Mouse (Mus musculus) adrenal gland, postnatal 25 days (tissue): ENCODE measurements around the gene Kcnn1. TPM values are rescaled to one million over a fixed set of nuclear protein-coding genes. Genes with fewer than 3 reads are reported as not detected.

ENCODE experiments used
- DNase-seq: peaks from one replicate; pipeline ENCODE4 v3.0.0; 2021; ENCODE audit warnings: mixed read lengths
- total RNA-seq: library from RNA; stranded (reverse); gene quantifications from 2 replicates; pipeline ENCODE4 v1.2.3, GENCODE M21; 2021

The Kcnn1 gene
- total RNA-seq, 1 experiment from 2014 or later: 3.3 TPM

GRCm38 (mm10) chr8:70866566-70866965 is 3.5 kb upstream of the Kcnn1 start:
- no peak for DNase-seq

DNA sequence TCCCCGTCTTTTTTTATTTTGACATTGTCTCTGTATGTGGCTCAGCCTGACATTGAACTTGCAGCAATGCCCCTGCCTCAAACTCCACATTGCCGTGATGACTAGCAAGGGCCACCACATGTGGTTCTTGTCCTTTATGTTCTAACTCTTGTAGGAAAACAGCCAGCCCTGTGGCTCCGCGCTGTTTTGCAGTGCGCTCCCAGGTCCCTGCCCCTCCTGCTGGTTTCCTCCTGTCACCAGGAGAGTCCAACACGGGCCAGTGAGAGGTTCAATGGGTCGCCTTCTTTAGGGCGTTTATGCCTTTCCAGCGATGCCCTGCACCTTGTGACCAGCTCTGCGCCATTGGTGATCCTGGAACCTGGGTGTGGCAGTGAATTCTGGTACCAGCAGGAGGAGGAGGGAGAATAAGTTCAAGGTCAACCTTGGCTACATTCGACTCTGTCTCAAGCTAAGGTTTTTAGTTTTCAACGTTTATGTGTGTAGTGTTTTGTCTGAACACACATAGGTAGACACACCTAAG is 3.0 kb upstream of the Kcnn1 start:
- DNase-seq: no peak

GRCm38 (mm10) chr8:70865350-70866000 is 2.4 kb upstream of the Kcnn1 start:
- DNase-seq: peak; percentile 98

DNA sequence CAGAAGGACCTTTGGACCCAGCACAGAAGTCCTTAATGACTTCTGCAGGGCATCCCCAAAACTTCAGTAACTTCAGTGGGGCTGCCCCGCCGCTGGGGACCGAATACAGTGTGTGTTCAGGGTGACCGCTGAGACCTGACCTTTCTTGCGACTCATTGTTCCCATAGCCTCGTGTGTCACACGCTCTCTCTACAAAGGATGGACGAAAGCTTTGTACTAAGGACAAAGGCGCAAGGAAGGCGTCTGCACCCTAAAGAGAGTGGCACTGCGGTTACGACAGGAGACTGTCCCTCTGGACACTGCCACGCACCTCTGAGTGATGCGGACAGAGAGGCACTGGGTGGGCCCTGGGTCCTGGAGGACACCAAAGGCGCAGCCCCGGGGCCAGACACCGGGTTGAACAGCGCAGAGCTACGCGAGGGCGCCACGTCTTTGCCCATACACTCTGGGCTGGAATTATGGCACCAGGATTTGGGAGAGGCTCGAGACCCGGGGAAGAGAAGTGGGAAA is 1.7 kb upstream of the Kcnn1 start:
- peak; percentile 26 for DNase-seq

DNA sequence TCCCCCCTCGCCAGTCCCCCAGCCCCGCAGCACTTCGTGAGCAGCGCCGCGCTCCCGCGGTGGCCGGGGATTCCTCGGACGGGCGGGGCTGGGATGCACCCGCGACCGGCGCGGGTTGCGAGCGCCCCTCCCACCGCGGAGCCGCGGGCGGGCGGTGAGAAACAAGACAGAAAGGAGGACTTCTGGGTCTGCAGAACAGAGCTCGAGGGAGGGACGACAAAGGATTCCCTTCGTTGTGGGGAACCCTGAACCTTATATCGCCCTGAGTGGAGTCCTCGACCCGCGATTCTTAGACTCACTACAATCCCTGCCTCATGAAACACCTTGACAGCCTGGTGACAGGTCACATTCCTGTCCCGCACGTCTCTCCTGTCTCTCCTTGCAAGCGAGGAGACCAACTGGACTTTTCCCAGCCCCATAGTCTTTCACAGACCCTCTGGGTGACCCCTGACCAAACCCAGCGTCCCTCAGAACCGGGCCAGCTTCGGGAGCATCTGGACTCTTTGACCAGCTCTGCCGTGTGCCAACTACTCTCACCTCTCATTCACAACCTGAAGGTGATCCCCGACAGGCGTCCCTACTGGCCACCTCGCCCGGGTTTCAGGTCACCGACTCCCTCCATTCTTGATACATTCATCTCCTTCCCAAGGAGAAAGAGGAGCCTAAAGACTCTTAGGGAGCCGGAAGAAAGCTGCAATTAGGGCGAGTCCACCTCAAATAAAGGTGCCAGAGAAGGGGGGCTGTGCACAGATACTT is 1.1 kb upstream of the Kcnn1 start:
- DNase-seq: peak; percentile 38

DNA sequence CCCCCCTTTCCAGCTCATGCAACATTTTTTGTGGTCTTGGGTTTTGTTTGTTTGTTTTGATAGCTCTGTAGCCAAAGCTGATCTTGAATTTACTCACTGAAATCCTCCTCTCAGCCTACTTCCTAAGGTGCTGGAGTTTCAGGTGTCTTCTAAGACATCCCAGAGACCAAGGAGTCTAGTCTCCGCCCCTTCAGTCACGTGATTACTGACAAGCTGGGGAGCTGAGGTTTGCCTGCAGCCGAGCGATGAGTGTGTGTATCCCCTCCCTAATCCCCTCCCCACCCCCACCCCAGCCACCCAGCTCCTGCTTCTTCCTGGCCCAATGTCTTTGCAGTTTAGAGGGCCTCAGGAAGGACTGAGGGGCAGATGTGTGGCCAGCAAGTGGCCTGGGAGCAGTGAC is 5.5 kb downstream of the Kcnn1 start:
- no peak for DNase-seq

DNA sequence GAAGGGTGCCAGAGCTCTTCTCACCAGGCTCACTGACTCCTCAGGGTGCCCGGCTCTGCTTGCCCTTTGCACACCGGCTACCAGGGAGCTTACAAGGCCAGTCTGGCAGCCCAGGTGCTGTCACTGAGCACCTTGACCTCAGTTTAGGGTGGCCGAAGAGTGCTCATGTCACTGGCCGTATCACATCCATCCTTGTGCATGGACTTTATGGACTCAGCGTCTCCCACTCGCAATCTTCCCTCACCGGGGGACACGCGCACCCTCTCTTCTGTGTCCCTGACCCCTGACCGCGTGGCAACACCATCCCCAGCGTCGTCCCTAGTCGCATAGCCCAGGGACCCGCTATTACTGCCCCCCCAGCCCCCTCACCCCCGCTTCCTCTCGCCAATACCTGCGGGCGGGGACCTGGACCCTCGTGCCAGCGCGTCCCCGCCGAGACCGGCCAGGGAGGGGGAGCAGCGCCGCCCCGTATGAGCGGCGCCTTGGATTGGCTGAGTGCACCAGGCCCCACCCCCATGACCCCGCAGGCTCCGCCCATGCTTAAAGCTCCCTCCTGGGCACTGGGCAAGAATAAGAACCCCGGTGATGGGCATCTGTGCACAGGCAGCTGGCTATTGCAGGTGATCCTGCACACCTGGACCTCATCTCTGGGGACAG is 6.4 kb downstream of the Kcnn1 start:
- DNase-seq: peak; percentile 84

GRCm38 (mm10) chr8:70856028-70856427 is 7.0 kb downstream of the Kcnn1 start:
- no peak for DNase-seq

DNA sequence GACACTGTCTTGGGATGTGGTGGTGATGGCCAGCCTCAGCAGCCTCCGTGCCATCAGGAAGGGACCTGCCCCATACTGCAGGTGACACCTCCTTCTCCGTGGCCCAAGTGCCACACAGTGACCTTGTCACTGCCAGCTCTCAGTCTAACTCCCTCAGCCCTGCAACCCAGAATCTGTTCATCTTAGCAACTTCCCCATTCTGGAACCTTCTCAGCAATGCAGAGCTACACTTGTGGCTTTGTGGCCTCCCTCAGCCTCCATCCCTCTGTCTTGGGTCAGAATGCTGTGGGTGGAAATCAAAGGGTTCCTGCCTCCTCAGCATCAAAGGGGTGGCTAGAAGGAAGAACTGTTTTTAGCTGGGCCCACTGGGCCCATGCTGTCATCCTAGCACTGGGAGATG is 9.2 kb downstream of the Kcnn1 start:
- DNase-seq: no peak

GRCm38 (mm10) chr8:70852595-70853231 is 10.3 kb downstream of the Kcnn1 start:
- no peak for DNase-seq

DNA sequence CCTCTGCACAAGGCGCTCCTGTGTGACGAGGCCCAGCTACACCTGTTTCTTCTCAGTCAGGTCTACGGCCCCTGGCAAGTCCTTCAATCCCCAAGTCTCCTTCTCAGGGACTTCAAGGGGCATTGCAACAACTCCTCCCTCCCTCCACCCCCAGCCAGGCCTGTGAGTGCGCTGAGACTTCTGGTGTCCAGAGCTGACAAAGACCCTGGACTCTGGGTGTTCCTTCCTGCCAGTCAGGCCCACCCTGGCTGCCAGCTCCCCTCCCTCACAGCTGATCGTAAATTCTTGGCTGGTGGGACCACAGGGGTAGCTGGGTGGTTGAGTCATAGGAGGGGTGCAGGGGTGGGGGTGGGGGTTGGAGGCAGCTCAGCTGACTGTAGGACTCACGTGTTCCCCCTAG is 11.2 kb downstream of the Kcnn1 start:
- no peak for DNase-seq

- no peak for DNase-seq
Measured at GRCm38 (mm10) chr8:70850947-70851346, 12.1 kb downstream of the Kcnn1 start.

DNA sequence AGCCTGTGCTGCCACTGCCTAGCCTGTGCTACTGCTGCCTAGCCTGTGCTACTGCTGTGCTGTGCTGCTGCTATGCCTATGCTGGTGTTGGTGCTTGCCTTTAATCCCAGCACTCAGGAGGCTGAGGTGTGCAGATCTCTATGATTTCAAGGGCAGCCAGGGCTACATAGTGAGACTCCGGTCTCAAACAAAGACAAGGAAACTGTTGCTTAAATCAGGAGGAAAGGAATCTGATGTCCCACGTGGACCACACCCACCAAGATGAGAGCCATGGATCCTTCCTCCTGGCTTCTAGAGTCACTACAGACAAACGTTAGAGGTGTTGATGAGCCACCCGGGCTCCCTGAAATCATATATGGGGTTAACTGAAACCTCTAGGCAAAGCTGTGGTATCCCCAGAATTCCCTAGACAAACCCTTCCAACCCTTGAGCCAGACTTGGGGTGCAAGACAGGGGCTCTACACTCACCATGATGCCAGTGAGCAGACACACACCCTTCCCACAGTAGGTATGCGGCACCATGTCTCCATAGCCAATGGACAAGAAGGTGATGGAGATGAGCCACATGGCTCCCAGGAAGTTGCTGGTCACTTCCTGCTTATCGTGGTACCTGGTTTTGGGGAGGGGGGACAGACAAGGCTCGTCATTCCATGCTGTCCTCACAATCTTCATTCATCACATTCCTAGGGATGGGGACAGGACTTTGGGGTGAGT is 12.8 kb downstream of the Kcnn1 start:
- no peak for DNase-seq

DNA sequence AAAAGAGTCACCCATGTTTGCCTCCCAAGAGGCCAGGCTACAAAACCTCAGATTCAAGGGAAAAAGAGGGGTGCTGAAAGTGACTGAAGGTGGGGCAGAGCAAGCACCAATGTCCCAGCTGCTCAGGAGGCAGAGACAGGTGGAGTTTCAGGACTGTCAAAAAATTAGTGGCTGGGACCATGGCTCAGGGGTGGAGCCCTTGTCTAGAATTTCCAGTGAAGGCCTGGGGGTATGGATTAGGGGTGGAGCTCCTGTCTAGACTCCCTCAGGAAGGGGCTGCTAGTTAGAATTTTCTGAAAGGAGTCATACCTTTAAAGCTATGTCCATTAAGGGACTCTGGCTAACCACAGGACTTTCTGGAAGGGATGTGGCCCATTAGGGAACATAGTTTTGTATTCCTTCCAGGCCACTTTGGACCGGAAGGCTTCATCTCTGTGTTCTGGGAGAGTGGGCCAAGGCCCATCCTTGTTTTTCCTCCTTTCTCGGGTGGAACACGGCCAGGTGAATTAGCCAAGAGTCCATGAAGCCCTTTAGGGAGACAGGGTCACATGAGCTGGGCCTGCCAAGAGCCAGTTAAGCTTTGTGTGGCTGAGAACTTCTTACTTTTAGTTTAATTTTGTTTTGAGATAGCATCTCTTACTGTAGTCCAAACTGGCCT is 13.6 kb downstream of the Kcnn1 start:
- DNase-seq: peak; percentile 24

DNA sequence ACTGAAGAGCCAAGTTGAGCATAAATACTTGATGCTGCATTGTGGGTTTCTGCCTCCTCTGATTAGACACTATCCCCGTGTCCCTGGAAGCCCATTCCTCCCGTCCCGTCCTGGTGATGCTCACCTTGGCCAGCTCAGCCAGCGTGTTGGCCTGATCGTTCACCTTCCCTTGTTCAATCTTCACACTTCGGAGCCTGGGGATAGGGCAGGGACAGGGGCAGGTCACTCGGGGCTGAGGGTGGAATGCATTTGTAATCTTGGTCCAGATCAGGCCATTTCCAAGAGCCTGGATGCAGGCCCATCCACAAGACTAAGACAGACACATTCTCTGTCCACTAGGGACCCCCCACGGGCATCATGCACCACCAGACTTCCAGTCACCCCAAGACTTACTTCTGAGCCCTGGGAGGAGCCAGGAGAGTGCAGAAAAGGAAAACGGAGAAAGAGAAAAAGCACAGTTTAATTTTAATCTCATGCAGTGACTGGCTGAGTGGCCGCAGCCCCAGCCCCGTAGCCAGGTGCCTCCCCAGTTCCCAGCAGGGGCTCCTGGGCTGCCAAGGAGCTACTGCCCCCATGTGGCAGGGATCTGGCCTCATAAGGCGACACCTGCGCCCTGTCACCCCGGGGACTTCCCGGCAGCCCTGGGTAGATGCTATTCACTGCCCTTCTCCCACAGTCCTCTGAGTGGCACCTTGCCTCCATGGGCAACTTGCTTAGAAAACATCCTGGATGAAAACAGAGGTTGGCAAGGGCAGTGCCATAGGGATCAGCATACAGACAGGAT is 16.5 kb downstream of the Kcnn1 start:
- no peak for DNase-seq

DNA sequence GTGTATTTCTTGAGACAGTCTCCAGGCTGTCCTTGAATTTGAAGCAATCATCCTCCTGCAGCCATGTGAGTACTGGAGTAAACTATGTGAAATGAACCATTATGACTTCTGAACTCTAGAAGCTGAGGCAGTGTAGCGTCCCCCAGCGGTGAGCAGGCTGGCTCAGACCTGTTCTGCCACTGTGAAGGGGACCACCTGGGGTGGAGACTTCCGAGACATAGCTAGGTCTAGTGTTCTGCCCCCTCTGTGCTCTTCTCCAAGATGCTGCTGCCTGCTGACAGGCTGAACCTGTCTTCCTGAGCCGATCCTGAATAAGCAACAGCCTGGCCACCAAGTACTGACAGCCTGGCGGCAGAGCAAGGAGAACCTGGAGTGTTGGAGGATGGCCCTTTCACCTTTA is 17.9 kb downstream of the Kcnn1 start:
- no peak for DNase-seq

DNA sequence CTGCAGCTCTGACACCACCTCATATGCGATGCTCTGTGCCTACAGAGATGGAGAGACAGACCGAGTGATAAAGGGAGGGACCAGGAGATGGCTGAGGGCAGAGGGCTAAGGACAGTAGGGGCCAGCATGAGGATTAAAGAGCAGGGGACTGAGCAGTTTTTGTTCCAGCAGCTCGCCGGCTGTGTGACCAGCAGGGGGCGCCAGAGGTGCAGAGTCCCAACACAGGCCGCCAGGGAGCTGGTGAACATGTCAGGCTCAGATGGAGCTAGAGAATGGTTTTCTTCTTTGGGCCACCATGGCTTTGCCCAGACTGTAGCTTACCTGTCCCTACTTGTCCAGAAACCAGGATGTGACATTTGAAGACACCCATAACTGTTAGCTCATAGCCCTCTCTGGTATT is 18.5 kb downstream of the Kcnn1 start:
- peak; percentile 95 for DNase-seq

GRCm38 (mm10) chr8:70843941-70844340 is 19.1 kb downstream of the Kcnn1 start:
- no peak for DNase-seq

GRCm38 (mm10) chr8:70843214-70843773 is 19.8 kb downstream of the Kcnn1 start:
- no peak for DNase-seq

DNA sequence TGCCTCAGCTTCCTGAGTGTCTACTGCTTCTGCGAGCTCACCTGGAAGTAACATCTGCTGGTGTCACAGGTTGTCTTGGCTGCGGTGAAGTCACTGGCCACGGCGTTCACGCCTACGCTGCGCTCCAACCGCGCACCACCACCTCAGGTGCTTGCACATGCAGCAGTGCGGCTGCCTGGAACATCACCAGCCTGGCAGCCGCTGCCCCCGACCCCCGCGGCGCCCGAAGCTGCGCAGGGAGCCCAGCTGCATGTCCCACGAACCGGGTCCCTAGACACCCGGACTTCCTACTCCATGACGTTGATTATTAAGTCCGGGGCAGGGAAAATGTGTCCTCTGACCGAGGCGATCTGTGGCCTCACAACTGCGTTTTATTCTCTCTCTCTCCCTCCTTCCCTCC is 20.6 kb downstream of the Kcnn1 start:
- no peak for DNase-seq
